Mouse (Mus musculus) lung, adult 2 months (tissue): ENCODE results near the gene Cpne5. TPM values are rescaled to one million over a fixed set of nuclear protein-coding genes. Genes with fewer than 3 reads are reported as not detected.

Source experiments
- DNase-seq: peaks from one replicate; pipeline ENCODE4 v3.0.0; 2022
- H3K4me1 ChIP-seq: fragments of 200-500 bp; 2 replicates; pipeline ENCODE4 v1.6.1; 2011; ENCODE audit warnings: low read length; ENCODE audit not compliant: control insufficient read depth, insufficient read depth
- H3K4me3 ChIP-seq: fragments of 200-500 bp; replicated peaks from 2 replicates; pipeline ENCODE3; 2011; ENCODE audit warnings: low read depth, mild to moderate bottlenecking, control low read depth, low read length; ENCODE audit errors: extremely low read depth
- CTCF ChIP-seq: fragments of 200-500 bp; IDR thresholded peaks from 2 replicates; pipeline ENCODE4 v1.5.1; 2011; ENCODE audit warnings: mild to moderate bottlenecking, low read length, control low read depth; ENCODE audit not compliant: insufficient read depth
- POLR2A ChIP-seq: fragments of 200-500 bp; IDR thresholded peaks from 2 replicates; pipeline ENCODE4 v1.6.1; 2011; ENCODE audit warnings: low read depth, mild to moderate bottlenecking, control low read depth, low read length, borderline replicate concordance; ENCODE audit errors: extremely low read depth
- WGBS: fragments of 180-500 bp; shearing (Covaris S2); methylation state at CpG from one replicate; pipeline ENCODE4 v1.1.7; 2018; 5-methylcytosine and 5-hydroxymethylcytosine counted together
- polyA plus RNA-seq: library from polyadenylated mRNA; depleted of rRNA; stranded (reverse); fragments of >200 nt; gene quantifications from 2 replicates; pipeline ENCODE4 v1.2.3, GENCODE M21; 2012

The Cpne5 gene
- polyA plus RNA-seq, 1 experiment, result 13.6 TPM

DNA sequence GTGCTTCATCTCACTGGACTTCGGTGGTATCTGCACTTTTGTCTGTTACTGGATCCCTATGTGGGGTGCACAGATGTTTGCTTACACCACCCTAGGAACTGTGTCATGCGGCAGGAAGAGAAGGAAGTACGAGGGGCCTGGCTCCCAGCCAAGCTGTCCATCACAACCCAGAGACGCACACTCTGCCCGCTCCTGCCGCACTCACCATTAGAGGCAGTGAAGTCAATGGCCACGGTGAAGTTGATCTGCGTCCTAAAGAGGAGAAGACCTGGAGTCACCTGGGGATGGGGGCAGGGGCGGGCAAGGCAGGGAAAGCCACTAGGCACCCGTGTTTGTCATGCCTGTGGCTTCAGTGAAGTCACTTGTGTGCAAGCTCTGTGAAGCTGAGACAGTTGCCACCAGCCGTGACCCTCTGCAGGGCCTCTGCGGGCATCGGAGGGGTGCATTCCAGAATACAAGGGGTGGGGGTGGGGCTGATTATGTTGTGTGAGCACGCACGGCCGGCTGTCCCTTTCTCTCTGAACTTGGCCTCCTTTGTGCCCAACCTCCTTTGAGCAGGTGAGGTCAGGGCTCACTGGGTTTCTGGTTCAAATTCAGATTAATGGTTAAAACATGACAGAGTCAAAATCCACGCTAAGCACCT is 73.4 kb downstream of the Cpne5 start:
- DNase-seq, result peak; percentile 46
- Histone ChIP-seq H3K4me1 (peaks cover 3% of the 10 kb centered on the region; the same call in 1 of the 2 replicates), H3K4me3 (no peak overlapping the region)
- no peak for TF ChIP-seq CTCF
- no peak for TF ChIP-seq POLR2A
- 20% methylated on average over 17 of the region's 17 CpGs for WGBS

DNA sequence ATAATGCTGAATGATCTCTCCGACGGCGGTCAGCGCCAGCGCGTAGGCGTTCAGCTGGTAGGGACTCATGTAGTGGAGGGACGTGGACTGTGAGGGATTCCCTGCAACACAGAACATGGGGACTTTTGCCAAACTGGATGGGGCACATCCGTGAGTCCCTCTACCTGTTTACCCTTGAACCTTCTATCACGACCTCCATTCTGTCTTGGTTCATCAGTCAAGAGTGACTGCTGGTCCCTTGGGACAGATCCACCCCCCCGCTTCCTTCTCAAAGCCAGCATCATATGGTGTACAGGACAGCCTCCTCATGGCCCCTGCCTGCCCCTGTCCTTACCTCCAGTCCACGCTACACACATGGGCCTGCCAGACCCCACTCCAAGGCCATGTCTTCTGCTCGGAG is 75.6 kb downstream of the Cpne5 start:
- 90% methylated on average over 13 of the region's 13 CpGs for WGBS
- H3K4me3 ChIP-seq, result no peak overlapping the region
- TF ChIP-seq CTCF, result no peak
- TF ChIP-seq POLR2A, result no peak
- DNase-seq, result no peak
- H3K4me1 ChIP-seq, result peaks cover 3% of the 10 kb centered on the region; the same call in 1 of the 2 replicates

DNA sequence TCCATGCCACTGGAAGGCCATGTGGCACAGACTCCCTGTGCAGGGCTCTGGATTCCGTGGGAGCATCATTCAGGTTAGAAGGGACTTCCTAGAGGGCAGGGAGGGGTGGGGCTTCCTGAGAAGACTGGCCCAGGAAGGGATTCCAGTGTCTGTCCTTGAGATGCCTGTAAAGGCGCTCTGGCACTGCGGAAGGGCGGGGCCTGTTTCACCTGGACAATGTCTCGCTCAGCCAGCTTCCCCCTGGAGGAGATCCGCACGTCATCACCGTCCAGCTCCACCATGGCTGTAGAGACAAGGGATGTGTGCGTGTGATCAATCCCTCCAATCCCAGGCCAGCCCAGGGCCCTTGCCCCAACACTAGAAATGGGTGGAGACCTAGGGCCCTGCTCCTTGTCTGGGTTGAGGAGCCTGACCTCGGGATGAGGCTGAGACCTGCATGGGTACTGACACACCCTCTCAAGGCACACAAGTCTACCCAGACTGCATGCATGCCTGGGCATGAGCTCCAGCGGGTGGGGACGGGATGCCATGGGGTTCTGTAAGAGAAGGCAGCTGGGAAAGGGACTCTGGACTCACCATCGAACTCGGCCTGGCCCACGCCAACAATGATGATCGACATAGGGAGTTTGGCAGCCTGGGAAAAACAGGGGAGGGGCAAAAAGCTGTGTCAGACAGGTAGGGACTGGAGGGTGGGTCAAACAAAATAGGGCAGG is 78.1 kb downstream of the Cpne5 start:
- TF ChIP-seq CTCF, result no peak
- no peak for TF ChIP-seq POLR2A
- no peak overlapping the region for H3K4me3 ChIP-seq
- DNase-seq, result no peak
- 78% methylated on average over 16 of the region's 16 CpGs for WGBS
- peaks cover 3% of the 10 kb centered on the region; the same call in 1 of the 2 replicates for H3K4me1 ChIP-seq

DNA sequence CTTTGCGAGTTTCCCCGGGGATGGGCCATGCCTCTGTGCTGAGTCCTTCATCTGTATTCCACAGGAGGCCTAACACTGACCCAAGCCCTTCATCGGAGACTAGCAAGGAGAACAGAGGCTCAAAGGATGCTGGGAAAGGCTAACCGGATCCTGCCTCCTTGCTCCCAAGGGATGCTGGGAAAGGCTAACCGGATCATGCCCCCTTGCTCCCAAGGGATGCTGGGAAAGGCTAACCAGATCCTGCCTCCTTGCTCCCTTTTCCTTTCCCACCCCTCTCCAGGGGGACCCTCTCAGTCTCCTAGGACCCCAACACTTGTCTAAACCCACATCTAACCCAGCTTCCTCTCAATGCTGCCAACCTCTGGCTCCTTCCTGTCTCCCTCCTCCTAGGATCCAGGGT is 78.6 kb downstream of the Cpne5 start:
- TF ChIP-seq POLR2A (no peak), CTCF (no peak)
- WGBS, result 83% methylated on average over 5 of the region's 5 CpGs
- Histone ChIP-seq H3K4me3 (no peak overlapping the region), H3K4me1 (peaks cover under 1% of the 10 kb centered on the region; the same call in 1 of the 2 replicates)
- no peak for DNase-seq

DNA sequence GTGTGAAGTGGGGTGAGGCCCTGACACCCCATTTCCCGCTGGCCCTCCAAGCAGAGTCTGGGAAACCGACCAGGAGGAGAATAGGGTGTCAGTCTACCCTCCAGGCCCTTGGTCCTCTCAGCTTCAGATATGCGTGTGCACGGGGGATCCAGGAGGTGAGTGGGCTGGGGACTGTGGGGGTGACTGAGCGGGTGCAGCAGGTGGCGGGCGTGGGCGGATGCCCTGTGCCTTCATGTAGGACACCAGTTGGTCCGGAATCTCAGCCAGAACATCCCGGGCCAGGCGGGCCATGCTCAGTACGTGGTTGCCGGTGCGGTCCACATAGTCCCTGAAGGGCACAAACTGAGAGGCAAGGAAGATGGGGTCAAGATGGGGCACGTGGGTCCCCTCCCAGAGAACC is 79.1 kb downstream of the Cpne5 start:
- no peak overlapping the region for H3K4me3 ChIP-seq
- 95% methylated on average over 15 of the region's 15 CpGs for WGBS
- TF ChIP-seq POLR2A (no peak), CTCF (no peak)
- no peak for DNase-seq
- no peaks in the 10 kb centered on the region for H3K4me1 ChIP-seq

DNA sequence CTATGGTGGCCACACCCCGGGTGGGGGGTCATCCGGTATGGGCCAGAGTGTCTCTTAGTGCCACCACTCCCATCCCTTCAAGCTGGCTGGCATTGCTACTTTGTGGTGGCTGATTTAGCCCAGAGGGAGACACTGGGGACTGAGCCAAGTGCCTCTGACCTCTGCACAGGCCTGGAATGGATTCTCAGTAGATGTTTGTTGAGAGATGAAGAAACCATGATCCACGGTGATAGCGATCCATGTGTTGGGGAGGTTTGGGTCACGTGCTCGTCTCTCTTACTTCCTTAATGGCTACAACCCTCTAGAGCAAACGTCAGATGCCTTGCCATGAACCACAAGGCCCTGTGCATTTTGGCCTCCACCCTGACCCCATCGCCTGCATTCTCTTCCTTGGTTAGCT is 81.1 kb downstream of the Cpne5 start:
- no peaks in the 10 kb centered on the region for H3K4me1 ChIP-seq
- no peak for TF ChIP-seq POLR2A
- TF ChIP-seq CTCF, result no peak
- DNase-seq, result no peak
- no peak overlapping the region for H3K4me3 ChIP-seq
- WGBS, result 63% methylated on average over 8 of the region's 8 CpGs

DNA sequence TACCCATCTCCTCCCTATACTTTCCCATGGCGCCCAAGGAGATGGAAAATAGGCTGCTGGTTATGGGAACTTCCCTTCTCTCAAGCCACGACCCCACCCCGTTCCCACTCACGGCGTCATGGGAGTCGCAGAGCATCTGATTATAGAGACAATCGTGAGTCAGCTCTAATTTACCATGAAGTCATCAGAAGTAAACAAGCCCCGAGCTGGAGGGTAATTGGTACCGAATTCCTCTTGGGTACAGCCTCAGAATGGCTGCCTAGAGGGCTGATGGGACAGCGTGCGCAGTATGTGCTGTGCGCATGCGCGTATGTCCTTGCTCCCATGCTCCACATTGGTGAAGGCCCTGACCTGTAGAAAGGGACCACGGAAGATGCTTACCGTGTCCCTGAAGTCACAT is 81.6 kb downstream of the Cpne5 start:
- no peak for DNase-seq
- TF ChIP-seq POLR2A (no peak), CTCF (no peak)
- H3K4me3 ChIP-seq, result no peak overlapping the region
- WGBS, result 79% methylated on average over 16 of the region's 16 CpGs
- no peaks in the 10 kb centered on the region for H3K4me1 ChIP-seq

DNA sequence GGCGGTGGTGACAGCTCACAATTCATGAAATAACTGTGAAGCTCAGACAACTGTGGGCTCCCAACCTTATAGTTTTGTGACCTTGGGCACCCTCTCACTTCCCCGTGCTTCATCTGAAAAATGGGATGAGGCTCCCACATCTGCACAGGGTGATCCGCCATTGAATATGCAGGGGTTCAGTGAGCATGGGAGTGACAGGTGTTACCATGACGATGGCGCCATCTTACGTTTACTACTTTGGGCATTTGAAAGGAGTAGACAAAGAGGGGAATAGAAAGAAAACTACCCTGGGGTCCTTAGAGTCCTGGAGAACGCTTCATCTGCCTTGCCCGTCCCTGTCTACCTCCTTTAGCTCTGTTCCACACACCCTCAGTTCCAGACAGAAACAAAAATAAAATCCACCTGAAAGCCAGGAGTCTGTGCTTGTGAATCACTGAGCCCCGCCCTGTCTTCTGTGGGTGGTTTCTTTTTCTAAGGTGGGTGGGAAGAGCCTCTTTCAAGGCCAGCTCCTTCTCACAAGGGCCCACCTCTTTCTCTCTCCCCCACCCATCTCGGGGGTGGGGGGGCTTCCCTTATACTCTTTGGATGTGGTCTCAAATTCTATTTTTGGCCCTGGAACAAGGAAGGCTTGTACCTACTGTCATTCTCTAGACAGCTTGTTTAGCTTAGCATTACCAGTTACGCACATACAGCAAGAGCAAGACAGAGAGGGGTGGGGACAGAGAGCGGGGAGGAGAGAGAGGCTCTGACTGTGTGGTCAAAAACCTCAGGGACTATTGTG is 82.4 kb downstream of the Cpne5 start:
- 83% methylated on average over 12 of the region's 12 CpGs for WGBS
- TF ChIP-seq POLR2A (no peak), CTCF (no peak)
- Histone ChIP-seq H3K4me3 (no peak overlapping the region), H3K4me1 (no peaks in the 10 kb centered on the region)
- DNase-seq, result no peak

DNA sequence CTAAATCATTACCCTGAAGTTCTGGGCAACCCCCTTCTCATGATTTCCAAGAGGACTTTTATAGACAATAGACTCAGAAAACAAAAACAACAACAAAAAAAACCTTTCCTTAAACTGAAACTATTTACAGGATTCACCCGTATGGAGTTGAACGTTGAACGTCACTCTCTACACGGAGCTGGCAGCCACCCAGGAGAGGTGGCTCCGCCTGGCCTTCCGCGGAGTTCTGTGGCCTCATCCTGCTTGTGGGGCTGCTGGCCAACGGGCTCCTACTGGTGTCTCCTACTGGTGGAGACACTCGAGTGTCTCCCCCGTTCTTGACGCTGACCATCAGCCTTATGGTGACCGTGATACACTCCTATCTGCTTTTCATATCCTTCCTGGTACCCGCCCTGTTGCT is 83.7 kb downstream of the Cpne5 start:
- WGBS, result 53% methylated on average over 13 of the region's 13 CpGs
- no peak overlapping the region for H3K4me3 ChIP-seq
- DNase-seq, result no peak
- TF ChIP-seq POLR2A, result no peak
- TF ChIP-seq CTCF, result no peak
- no peaks in the 10 kb centered on the region for H3K4me1 ChIP-seq
